Mouse (Mus musculus): ENCODE results near the gene Crygn.

DNA sequence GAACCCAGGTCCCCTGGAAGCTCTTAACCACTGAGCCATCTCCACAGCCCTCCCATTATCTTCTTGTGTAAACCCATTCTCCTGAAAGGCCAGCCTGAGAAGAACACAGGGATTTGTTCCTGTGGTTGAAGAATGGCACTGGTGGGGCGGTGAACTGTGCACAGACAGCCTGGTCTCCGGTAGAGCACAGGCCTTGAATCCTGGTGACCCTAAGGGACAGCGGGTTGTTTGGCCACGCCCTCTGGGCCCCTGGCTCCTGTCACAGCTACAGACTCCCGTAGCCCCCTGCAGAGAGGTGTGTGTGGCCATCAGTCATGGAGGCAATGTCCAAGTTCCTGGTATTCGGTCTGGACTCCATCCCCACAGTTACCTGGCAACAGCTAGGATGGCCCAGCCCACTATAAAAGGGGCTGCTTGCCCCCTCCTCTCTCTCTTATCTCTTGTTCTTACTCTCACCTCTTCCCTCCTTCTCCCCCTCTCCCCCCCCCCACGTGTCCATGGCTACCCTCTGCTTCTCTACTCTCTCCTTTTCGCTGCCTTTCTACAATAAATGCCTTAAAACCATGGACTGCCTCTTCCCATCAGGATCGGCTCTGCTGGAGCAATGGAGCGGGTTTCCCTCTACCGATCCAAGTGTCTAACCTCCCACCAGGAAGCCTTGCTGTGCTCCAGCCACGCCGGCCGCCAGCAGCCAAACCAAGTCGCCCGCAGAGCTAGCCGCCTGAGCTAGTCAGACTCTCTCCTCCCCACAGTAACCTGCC lies 20.5 kb upstream of the Crygn start:
- no peak for TF ChIP-seq POLR2A (IDR thresholded peaks at IDR 0.05; ENCODE audit: borderline replicate concordance, insufficient read depth, low read length)
- no peak for TF ChIP-seq CTCF (IDR thresholded peaks at IDR 0.05; ENCODE audit: borderline replicate concordance, insufficient read depth, low read depth, low read length)

All from cerebellum, adult 2 months (tissue).